Mouse (Mus musculus): ENCODE measurements around the gene Zhx3. TPM values are rescaled to one million over a fixed set of nuclear protein-coding genes. Genes with fewer than 3 reads are reported as not detected.

Zhx3 gene
- 2.9 and 3.1 TPM in 2 replicates for polyA plus RNA-seq (2016; fragmentation: Nextera tagmentation; extraction: Ambion mirVana)

GRCm38 (mm10) chr2:160872890-160873382 is at the start of gene Zhx3:
Gene Zhx3 (minus strand): TSS chr2:160872998.
- H3K27ac ChIP-seq = peak within 1 kb of the TSS; percentile 90
- H3K4me1 ChIP-seq = peaks cover 18% of the 10 kb centered on the region
- WGBS (ENCODE audit: insufficient replicate concordance) = 1% methylated on average over 40 of the region's 48 CpGs
- H3K36me3 ChIP-seq = no peaks in the 10 kb centered on the region
- no peaks in the 10 kb centered on the region for H3K9me3 ChIP-seq (replicated peaks)
- peak within 1 kb of the TSS; percentile 94 for H3K9ac ChIP-seq
- ATAC-seq = peak; percentile 94
- H3K4me2 ChIP-seq = peak within 1 kb of the TSS; percentile 99
- 0 out of 2 replicates have a peak, but pooled peaks cover 3% of the 10 kb centered on the region for H3K27me3 ChIP-seq (replicated peaks)
- peak within 1 kb of the TSS; percentile 82 for H3K4me3 ChIP-seq

GRCm38 (mm10) chr2:160921285-160921684 is 48.5 kb upstream of the Zhx3 start:
- WGBS (ENCODE audit: insufficient replicate concordance) = 74% methylated on average over 7 of the region's 7 CpGs
- Histone ChIP-seq H3K36me3 (no peaks in the 10 kb centered on the region), H3K4me3 (no peak overlapping the region), H3K27me3 (replicated peaks) (0 out of 2 replicates have a peak, but pooled peaks cover 18% of the 10 kb centered on the region), H3K4me1 (no peaks in the 10 kb centered on the region), H3K4me2 (no peak overlapping the region), H3K9ac (no peak overlapping the region), H3K9me3 (replicated peaks) (no peaks in the 10 kb centered on the region), H3K27ac (no peak overlapping the region)
- no peak for ATAC-seq

GRCm38 (mm10) chr2:160918930-160919215 is 46.1 kb upstream of the Zhx3 start:
- Histone ChIP-seq H3K4me2 (no peak overlapping the region), H3K9ac (no peak overlapping the region), H3K27me3 (replicated peaks) (peaks cover 34% of the 10 kb centered on the region), H3K36me3 (no peaks in the 10 kb centered on the region), H3K4me1 (0 out of 2 replicates have a peak, but pooled peaks cover 3% of the 10 kb centered on the region), H3K27ac (no peak overlapping the region), H3K9me3 (replicated peaks) (no peaks in the 10 kb centered on the region), H3K4me3 (no peak overlapping the region)
- no peak for ATAC-seq
- WGBS (ENCODE audit: insufficient replicate concordance) = 84% methylated on average over 2 of the region's 2 CpGs

GRCm38 (mm10) chr2:160918154-160918929 is 45.5 kb upstream of the Zhx3 start:
- no peaks in the 10 kb centered on the region for H3K9me3 ChIP-seq (replicated peaks)
- no peak overlapping the region for H3K4me3 ChIP-seq
- peaks cover 40% of the 10 kb centered on the region for H3K27me3 ChIP-seq (replicated peaks)
- H3K4me2 ChIP-seq = no peak overlapping the region
- no peak overlapping the region for H3K9ac ChIP-seq
- 55% methylated on average over 8 of the region's 8 CpGs for WGBS (ENCODE audit: insufficient replicate concordance)
- H3K27ac ChIP-seq = no peak overlapping the region
- no peak for ATAC-seq
- no peaks in the 10 kb centered on the region for H3K36me3 ChIP-seq
- 0 out of 2 replicates have a peak, but pooled peaks cover 3% of the 10 kb centered on the region for H3K4me1 ChIP-seq

DNA sequence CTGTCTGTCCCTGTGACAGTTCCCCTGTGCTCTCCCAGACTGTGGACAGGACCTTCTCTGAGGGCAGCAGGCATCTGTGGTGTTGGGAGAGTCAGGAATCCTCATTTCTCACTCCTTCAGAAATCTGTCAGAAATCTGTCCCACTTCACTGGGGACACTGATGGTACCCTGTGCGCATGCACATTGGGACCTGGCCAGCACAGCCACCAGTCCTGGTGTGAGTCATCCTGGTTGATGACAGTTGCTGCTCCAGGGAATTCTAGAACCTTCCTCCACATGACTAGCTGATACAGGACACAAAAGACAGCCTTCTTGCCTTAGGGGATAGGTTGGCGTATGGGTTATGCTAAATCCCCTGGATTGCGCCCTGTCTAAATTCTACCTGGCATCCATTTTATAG is 44.5 kb upstream of the Zhx3 start:
- no peaks in the 10 kb centered on the region for H3K9me3 ChIP-seq (replicated peaks)
- WGBS (ENCODE audit: insufficient replicate concordance) = 86% methylated on average over 3 of the region's 3 CpGs
- H3K4me2 ChIP-seq = no peak overlapping the region
- peaks cover 50% of the 10 kb centered on the region for H3K27me3 ChIP-seq (replicated peaks)
- H3K9ac ChIP-seq = no peak overlapping the region
- no peak overlapping the region for H3K4me3 ChIP-seq
- H3K36me3 ChIP-seq = no peaks in the 10 kb centered on the region
- 0 out of 2 replicates have a peak, but pooled peaks cover 3% of the 10 kb centered on the region for H3K4me1 ChIP-seq
- ATAC-seq = no peak
- no peak overlapping the region for H3K27ac ChIP-seq

DNA sequence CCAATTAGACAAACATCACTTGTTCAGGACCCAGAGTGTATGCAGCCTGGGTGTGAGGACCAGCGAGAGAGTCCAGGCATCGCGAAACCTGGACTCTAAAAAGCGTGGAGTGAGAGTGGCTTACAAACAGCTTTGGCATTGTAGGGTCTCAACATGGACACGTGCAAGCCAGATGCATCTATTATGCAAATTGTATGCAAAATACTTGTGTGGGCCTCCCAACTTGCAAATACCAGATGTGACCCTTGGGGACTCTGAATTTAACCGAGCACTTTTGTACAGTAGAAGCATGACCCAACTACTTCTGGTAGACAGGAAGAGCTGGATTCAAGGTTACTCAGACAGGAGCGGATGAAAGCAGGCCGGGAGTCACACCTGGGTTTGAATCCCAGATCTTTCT is 43.9 kb upstream of the Zhx3 start:
- Histone ChIP-seq H3K4me2 (no peak overlapping the region), H3K27ac (no peak overlapping the region), H3K27me3 (replicated peaks) (peaks cover 56% of the 10 kb centered on the region), H3K9ac (no peak overlapping the region), H3K36me3 (no peaks in the 10 kb centered on the region), H3K4me3 (no peak overlapping the region), H3K4me1 (0 out of 2 replicates have a peak, but pooled peaks cover 5% of the 10 kb centered on the region), H3K9me3 (replicated peaks) (no peaks in the 10 kb centered on the region)
- no peak for ATAC-seq
- WGBS (ENCODE audit: insufficient replicate concordance) = 68% methylated on average over 8 of the region's 8 CpGs

DNA sequence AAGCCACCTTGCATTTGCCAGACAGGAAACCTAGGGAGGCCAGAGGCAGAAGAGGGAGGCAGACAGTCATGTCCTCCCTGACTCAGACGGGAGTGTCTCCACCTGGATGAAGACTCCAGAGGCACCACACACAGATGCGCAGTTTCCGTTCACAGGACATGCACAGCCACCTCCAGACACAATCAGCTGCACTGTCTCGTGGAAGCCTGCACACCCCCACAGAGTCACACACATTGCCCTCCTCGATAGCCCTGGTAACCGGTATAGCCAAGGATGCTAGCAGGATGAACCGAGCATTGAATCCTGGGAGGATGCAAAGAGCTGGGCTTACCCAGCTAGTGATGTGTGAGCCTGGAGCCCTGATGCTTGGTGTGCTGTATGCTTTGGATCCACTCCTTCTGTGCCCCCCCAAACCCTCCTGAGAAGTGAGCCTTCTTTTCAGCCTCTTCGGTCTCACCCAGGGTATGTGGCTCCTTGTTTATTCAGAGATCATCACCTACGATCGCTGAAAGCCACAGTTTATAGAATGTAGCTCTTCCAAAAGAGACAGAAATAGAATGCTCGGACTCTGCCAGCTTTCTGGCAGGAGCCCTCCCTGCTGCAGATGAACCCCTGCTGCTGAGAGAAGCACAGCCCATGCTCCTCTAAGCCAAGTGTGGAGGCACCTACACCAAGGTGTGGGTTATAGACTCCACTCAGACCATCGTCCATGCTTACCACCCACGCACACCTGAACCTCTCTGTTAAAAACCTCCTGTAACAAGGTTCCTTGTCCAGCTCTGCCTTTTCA is 43.2 kb upstream of the Zhx3 start:
- H3K27me3 ChIP-seq (replicated peaks) = peaks cover 63% of the 10 kb centered on the region
- no peak overlapping the region for H3K27ac ChIP-seq
- no peaks in the 10 kb centered on the region for H3K9me3 ChIP-seq (replicated peaks)
- ATAC-seq = no peak
- H3K4me3 ChIP-seq = no peak overlapping the region
- H3K4me1 ChIP-seq = 0 out of 2 replicates have a peak, but pooled peaks cover 6% of the 10 kb centered on the region
- no peaks in the 10 kb centered on the region for H3K36me3 ChIP-seq
- H3K9ac ChIP-seq = no peak overlapping the region
- no peak overlapping the region for H3K4me2 ChIP-seq
- whole genome bisulfite sequencing (ENCODE audit: insufficient replicate concordance) = 68% methylated on average over 13 of the region's 13 CpGs

GRCm38 (mm10) chr2:160914656-160915055 is 41.9 kb upstream of the Zhx3 start:
- ATAC-seq = no peak
- Histone ChIP-seq H3K27me3 (replicated peaks) (peaks cover 70% of the 10 kb centered on the region), H3K36me3 (no peaks in the 10 kb centered on the region), H3K4me2 (no peak overlapping the region), H3K4me1 (0 out of 2 replicates have a peak, but pooled peaks cover 6% of the 10 kb centered on the region), H3K9ac (no peak overlapping the region), H3K4me3 (no peak overlapping the region), H3K27ac (no peak overlapping the region), H3K9me3 (replicated peaks) (no peaks in the 10 kb centered on the region)
- WGBS (ENCODE audit: insufficient replicate concordance) = 69% methylated on average over 9 of the region's 9 CpGs

DNA sequence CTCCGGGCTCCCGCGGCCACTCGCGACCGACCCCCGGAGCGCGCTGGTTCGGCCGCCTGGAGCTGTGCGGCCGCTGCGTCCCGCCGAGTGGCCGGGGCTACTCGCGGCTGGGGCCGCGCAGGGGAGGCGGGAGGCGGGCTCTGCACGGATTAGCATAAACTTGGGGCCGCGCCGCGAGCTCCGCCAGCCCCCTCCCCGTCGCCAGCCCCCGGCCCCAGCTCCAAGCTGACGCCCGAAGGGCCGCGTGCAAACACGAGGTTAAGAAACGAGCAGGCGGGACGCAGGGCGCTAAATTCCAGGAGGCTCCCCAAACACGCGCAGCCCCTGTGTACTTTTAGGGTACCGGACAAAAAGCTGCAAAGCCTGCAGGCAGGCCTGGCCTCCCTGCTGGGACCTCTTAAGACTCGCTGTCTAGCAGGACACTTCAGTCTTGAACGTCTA is 39.5 kb upstream of the Zhx3 start, which contains the start of gene Emilin3:
Emilin3 (minus strand) TSS at position 98 of the 441 bp plus-strand sequence.
- WGBS (ENCODE audit: insufficient replicate concordance) = under 1% methylated on average over 45 of the region's 46 CpGs
- Histone ChIP-seq H3K27me3 (replicated peaks) (peaks cover 89% of the 10 kb centered on the region), H3K9ac (0 out of 2 replicates have a peak within 1 kb of the TSS, but pooled peaks have one; percentile 27), H3K4me2 (peak within 1 kb of the TSS; percentile 65), H3K4me1 (0 out of 2 replicates have a peak, but pooled peaks cover 6% of the 10 kb centered on the region), H3K36me3 (no peaks in the 10 kb centered on the region), H3K27ac (no peak within 1 kb of the TSS), H3K4me3 (peak within 1 kb of the TSS; percentile 46), H3K9me3 (replicated peaks) (no peaks in the 10 kb centered on the region)
- ATAC-seq = no peak

GRCm38 (mm10) chr2:160911558-160912201 is 38.9 kb upstream of the Zhx3 start:
- Histone ChIP-seq H3K4me1 (0 out of 2 replicates have a peak, but pooled peaks cover 6% of the 10 kb centered on the region), H3K36me3 (no peaks in the 10 kb centered on the region), H3K27ac (no peak overlapping the region), H3K9me3 (replicated peaks) (no peaks in the 10 kb centered on the region), H3K4me3 (peak overlapping the region; percentile 46), H3K9ac (0 out of 2 replicates have a peak overlapping the region, but pooled peaks have one; percentile 27), H3K27me3 (replicated peaks) (peaks cover 85% of the 10 kb centered on the region), H3K4me2 (peak overlapping the region; percentile 65)
- 3% methylated on average over 52 of the region's 64 CpGs for WGBS (ENCODE audit: insufficient replicate concordance)
- ATAC-seq = no peak

- no peak for ATAC-seq
- Histone ChIP-seq H3K27me3 (replicated peaks) (peaks cover 81% of the 10 kb centered on the region), H3K4me1 (0 out of 2 replicates have a peak, but pooled peaks cover 6% of the 10 kb centered on the region), H3K27ac (no peak overlapping the region), H3K36me3 (no peaks in the 10 kb centered on the region), H3K4me3 (no peak overlapping the region), H3K9me3 (replicated peaks) (no peaks in the 10 kb centered on the region), H3K4me2 (no peak overlapping the region), H3K9ac (no peak overlapping the region)
- WGBS (ENCODE audit: insufficient replicate concordance) = 64% methylated on average over 5 of the region's 5 CpGs
Measured at GRCm38 (mm10) chr2:160910633-160911032, 37.8 kb upstream of the Zhx3 start.

All from liver, embryonic 12.5 days (tissue).